Mouse (Mus musculus): ENCODE data around the gene Ppan. TPM values are rescaled to one million over a fixed set of nuclear protein-coding genes. Genes with fewer than 3 reads are reported as not detected.

Gene Ppan
- polyA plus RNA-seq, 1 experiment = 76.9 TPM

GRCm38 (mm10) chr9:20870211-20871173, 17.5 kb upstream of the Ppan start:
- H3K27me3 ChIP-seq (ENCODE audit: control insufficient read depth, insufficient read depth, low read length, poor library complexity, severe bottlenecking) = no peaks in the 10 kb centered on the region
- H3K4me3 ChIP-seq (ENCODE audit: low read depth, low read length) = no peak overlapping the region
- TF ChIP-seq EP300 (IDR thresholded peaks at IDR 0.05; ENCODE audit: insufficient read depth, low read depth, low read length) (no peak), CTCF (IDR thresholded peaks at IDR 0.05; ENCODE audit: low read depth, low read length) (peak; percentile 19), POLR2A (IDR thresholded peaks at IDR 0.05; ENCODE audit: insufficient read depth, low read length) (no peak)
- no peaks in the 10 kb centered on the region for H3K36me3 ChIP-seq (ENCODE audit: control insufficient read depth, insufficient read depth, low read length, poor library complexity, severe bottlenecking)
- H3K9me3 ChIP-seq (replicated peaks; ENCODE audit: control insufficient read depth, insufficient read depth, low read length, poor library complexity, severe bottlenecking) = no peaks in the 10 kb centered on the region
- H3K27ac ChIP-seq (ENCODE audit: insufficient read depth, low read length) = no peak overlapping the region
- H3K9ac ChIP-seq (ENCODE audit: low read depth, poor library complexity, severe bottlenecking) = no peak overlapping the region
- no peaks in the 10 kb centered on the region for H3K4me1 ChIP-seq (ENCODE audit: control insufficient read depth, insufficient read depth, low read length)

GRCm38 (mm10) chr9:20872991-20873390, 15.0 kb upstream of the Ppan start:
- no peak overlapping the region for H3K4me3 ChIP-seq (ENCODE audit: low read depth, low read length)
- H3K27me3 ChIP-seq (ENCODE audit: control insufficient read depth, insufficient read depth, low read length, poor library complexity, severe bottlenecking) = no peaks in the 10 kb centered on the region
- no peak overlapping the region for H3K9ac ChIP-seq (ENCODE audit: low read depth, poor library complexity, severe bottlenecking)
- no peaks in the 10 kb centered on the region for H3K9me3 ChIP-seq (replicated peaks; ENCODE audit: control insufficient read depth, insufficient read depth, low read length, poor library complexity, severe bottlenecking)
- no peak for TF ChIP-seq POLR2A (IDR thresholded peaks at IDR 0.05; ENCODE audit: insufficient read depth, low read length)
- TF ChIP-seq CTCF (IDR thresholded peaks at IDR 0.05; ENCODE audit: low read depth, low read length) = no peak
- no peak for TF ChIP-seq EP300 (IDR thresholded peaks at IDR 0.05; ENCODE audit: insufficient read depth, low read depth, low read length)
- H3K4me1 ChIP-seq (ENCODE audit: control insufficient read depth, insufficient read depth, low read length) = no peaks in the 10 kb centered on the region
- no peaks in the 10 kb centered on the region for H3K36me3 ChIP-seq (ENCODE audit: control insufficient read depth, insufficient read depth, low read length, poor library complexity, severe bottlenecking)
- H3K27ac ChIP-seq (ENCODE audit: insufficient read depth, low read length) = no peak overlapping the region

DNA sequence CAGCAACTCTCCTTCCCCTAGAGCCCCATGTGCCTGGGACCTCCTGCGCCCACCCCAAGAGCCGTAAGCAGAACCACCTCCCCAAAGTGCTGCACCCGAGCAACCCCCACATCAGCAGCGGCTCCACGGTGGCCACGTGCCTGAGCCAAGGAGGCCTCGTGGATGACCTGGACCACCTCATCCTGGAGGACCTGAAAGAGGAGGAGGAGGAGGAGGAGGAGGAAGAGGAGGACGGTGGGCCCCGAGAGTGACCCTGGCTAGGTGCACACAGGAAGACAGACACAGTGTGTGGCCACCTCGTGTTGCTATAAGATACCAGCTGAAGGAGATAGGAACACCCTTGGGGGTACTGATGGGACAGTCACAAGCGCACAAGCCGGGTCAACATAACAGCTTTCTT, 14.5 kb upstream of the Ppan start:
- Histone ChIP-seq H3K27me3 (ENCODE audit: control insufficient read depth, insufficient read depth, low read length, poor library complexity, severe bottlenecking) (no peaks in the 10 kb centered on the region), H3K4me3 (ENCODE audit: low read depth, low read length) (no peak overlapping the region), H3K27ac (ENCODE audit: insufficient read depth, low read length) (no peak overlapping the region), H3K9ac (ENCODE audit: low read depth, poor library complexity, severe bottlenecking) (no peak overlapping the region), H3K4me1 (ENCODE audit: control insufficient read depth, insufficient read depth, low read length) (no peaks in the 10 kb centered on the region), H3K36me3 (ENCODE audit: control insufficient read depth, insufficient read depth, low read length, poor library complexity, severe bottlenecking) (no peaks in the 10 kb centered on the region), H3K9me3 (replicated peaks; ENCODE audit: control insufficient read depth, insufficient read depth, low read length, poor library complexity, severe bottlenecking) (no peaks in the 10 kb centered on the region)
- TF ChIP-seq POLR2A (IDR thresholded peaks at IDR 0.05; ENCODE audit: insufficient read depth, low read length) (no peak), EP300 (IDR thresholded peaks at IDR 0.05; ENCODE audit: insufficient read depth, low read depth, low read length) (no peak), CTCF (IDR thresholded peaks at IDR 0.05; ENCODE audit: low read depth, low read length) (no peak)

DNA sequence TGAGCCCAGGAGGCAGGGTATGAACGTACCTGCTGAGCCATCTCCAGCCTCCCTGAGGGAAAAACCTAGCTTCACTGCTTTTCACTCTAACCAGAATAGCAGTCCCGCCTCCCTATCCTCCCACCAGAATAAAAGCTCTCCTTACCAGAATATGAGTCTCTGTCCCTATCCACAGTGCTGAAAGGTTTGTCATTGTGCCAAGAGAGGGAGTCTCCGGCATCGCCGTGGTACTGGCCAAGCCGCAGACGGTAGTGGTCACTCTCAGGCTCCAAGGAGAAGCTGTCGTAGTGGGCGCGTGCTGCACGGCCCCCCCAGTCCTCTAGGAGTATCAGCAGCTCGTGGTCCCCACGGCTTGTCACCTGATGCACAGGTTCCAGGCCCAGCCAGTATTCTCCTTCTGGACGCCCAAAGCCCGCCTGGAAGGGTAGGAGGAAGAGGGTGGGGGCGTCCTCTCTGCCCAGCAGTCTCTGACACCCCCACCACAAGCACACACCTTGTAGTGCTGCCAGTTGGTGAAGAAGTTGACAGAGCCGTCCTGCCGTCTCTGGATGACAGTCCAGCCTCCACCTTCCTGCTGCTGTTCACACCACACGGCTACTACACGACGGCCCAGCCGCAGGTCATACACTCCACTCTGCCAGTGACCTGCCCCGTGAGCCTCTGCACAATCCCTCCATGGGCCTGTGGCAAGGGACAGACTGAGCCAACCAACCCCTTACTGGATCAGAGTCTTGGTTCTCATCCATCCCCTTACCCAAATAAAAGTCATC, 12.8 kb upstream of the Ppan start:
- Histone ChIP-seq H3K27me3 (ENCODE audit: control insufficient read depth, insufficient read depth, low read length, poor library complexity, severe bottlenecking) (no peaks in the 10 kb centered on the region), H3K9me3 (replicated peaks; ENCODE audit: control insufficient read depth, insufficient read depth, low read length, poor library complexity, severe bottlenecking) (no peaks in the 10 kb centered on the region), H3K9ac (ENCODE audit: low read depth, poor library complexity, severe bottlenecking) (no peak overlapping the region), H3K4me1 (ENCODE audit: control insufficient read depth, insufficient read depth, low read length) (no peaks in the 10 kb centered on the region), H3K36me3 (ENCODE audit: control insufficient read depth, insufficient read depth, low read length, poor library complexity, severe bottlenecking) (no peaks in the 10 kb centered on the region), H3K4me3 (ENCODE audit: low read depth, low read length) (no peak overlapping the region), H3K27ac (ENCODE audit: insufficient read depth, low read length) (no peak overlapping the region)
- TF ChIP-seq EP300 (IDR thresholded peaks at IDR 0.05; ENCODE audit: insufficient read depth, low read depth, low read length) (no peak), CTCF (IDR thresholded peaks at IDR 0.05; ENCODE audit: low read depth, low read length) (no peak), POLR2A (IDR thresholded peaks at IDR 0.05; ENCODE audit: insufficient read depth, low read length) (no peak)

DNA sequence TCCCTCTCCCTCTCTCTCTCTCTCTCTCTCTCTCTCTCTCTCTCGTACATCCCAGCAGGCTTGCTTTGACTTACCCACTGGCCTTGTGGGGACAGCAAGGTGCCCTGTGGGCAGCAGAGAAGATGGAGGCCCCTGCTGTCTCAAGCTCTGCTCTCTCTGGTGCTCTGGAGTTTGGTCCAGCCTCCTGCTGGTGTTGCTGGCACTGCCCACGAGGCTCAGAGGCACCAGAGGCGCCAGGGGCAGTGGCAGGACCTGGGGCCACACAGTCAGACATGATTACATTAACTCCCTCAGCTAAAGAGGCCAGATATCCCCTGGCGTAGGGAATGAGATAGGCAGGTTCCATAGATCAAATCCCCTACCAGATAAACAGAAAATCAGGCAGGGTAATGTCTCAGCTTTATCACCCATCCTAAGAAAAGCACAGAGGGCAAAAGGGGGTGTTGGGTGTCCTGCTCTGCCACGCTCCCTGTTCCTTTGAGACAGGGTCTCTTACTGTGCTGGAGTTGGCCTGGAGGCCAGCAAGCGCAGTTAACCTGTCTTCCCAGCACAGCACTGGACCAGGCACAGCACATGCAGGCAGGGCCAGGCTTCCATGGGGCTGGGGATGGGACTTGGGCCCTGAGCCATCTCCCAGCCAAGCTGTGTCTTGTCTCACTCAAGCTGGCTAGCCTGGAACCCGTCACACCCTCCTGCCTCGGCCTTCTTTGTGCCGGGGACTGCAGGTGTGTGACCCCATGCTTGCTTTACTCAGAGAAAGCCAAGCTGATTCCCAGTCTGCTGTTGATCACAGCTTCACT, 11.5 kb upstream of the Ppan start:
- H3K9me3 ChIP-seq (replicated peaks; ENCODE audit: control insufficient read depth, insufficient read depth, low read length, poor library complexity, severe bottlenecking) = peaks cover 2% of the 10 kb centered on the region
- no peaks in the 10 kb centered on the region for H3K4me1 ChIP-seq (ENCODE audit: control insufficient read depth, insufficient read depth, low read length)
- H3K36me3 ChIP-seq (ENCODE audit: control insufficient read depth, insufficient read depth, low read length, poor library complexity, severe bottlenecking) = no peaks in the 10 kb centered on the region
- TF ChIP-seq POLR2A (IDR thresholded peaks at IDR 0.05; ENCODE audit: insufficient read depth, low read length) (no peak), EP300 (IDR thresholded peaks at IDR 0.05; ENCODE audit: insufficient read depth, low read depth, low read length) (no peak), CTCF (IDR thresholded peaks at IDR 0.05; ENCODE audit: low read depth, low read length) (no peak)
- H3K4me3 ChIP-seq (ENCODE audit: low read depth, low read length) = no peak overlapping the region
- H3K27ac ChIP-seq (ENCODE audit: insufficient read depth, low read length) = no peak overlapping the region
- H3K27me3 ChIP-seq (ENCODE audit: control insufficient read depth, insufficient read depth, low read length, poor library complexity, severe bottlenecking) = no peaks in the 10 kb centered on the region
- no peak overlapping the region for H3K9ac ChIP-seq (ENCODE audit: low read depth, poor library complexity, severe bottlenecking)

Data from ES-Bruce4 (cell line).